Mouse (Mus musculus): Measurements from ENCODE around the gene Col25a1. TPM values are rescaled to one million over a fixed set of nuclear protein-coding genes. Genes with fewer than 3 reads are reported as not detected.

Col25a1 gene
- polyA plus RNA-seq, 1 experiment from 2014 or later: 18.3 TPM

DNA sequence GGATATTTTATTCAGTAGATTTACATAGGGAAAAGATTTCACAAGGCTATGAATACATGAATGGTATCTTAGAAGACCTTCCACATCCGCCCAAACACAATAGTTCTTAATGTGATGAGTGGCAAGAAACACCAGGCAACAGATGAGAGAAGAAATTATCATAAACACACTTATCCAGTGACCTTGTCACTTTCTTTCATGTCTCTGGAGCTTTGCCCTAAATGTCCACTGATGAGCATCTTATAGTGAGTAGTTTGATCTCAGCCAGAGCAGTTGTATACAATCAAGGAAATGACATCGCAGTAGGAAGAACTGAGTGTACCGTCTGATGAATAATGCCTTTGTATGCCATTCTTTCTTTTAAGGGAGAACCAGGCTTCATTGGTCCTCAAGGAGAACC lies 414.7 kb downstream of the Col25a1 start:
- no peak overlapping the region for H3K27ac ChIP-seq (replicated peaks; ENCODE audit: low read depth, low read length)
- H3K4me2 ChIP-seq (ENCODE audit: low read depth, severe bottlenecking): no peak overlapping the region
- no peaks in the 10 kb centered on the region for H3K27me3 ChIP-seq (ENCODE audit: control insufficient read depth, insufficient read depth, low read length)
- H3K9me3 ChIP-seq (ENCODE audit: control insufficient read depth, low read length): no peaks in the 10 kb centered on the region
- no peak overlapping the region for H3K9ac ChIP-seq (ENCODE audit: low read length)
- no peak overlapping the region for H3K4me3 ChIP-seq (ENCODE audit: low read depth, low read length)
- WGBS: 93% methylated on average over 3 of the region's 3 CpGs
- ATAC-seq (ENCODE audit: insufficient number of reproducible peaks, low FRiP score, low TSS enrichment, low read depth): no peak
- no peaks in the 10 kb centered on the region for H3K36me3 ChIP-seq (ENCODE audit: control insufficient read depth, insufficient read depth, low read length)
- DNase-seq (ENCODE audit: low spot score): no peak
- 0 out of 2 replicates have a peak, but pooled peaks cover 3% of the 10 kb centered on the region for H3K4me1 ChIP-seq (ENCODE audit: control insufficient read depth, insufficient read depth, low read length)

DNA sequence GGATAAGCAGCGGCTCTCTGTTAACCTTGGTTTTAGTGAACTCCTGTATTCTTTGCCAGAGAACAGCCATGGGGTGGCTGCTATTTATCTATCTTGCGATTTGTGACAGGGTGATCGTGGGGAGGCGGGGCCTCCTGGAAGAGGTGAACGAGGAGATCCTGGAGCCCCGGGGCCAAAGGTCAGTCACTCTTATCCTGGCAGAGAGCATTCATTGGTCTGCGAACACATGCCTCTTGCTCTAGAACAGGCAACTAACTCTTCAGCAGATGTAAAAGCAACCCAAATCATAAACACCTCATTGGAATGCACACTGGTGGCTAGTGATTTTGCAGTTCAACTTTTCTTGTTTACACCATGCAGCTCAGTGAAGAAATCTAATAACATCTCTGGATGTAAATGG lies 417.8 kb downstream of the Col25a1 start:
- no peaks in the 10 kb centered on the region for H3K36me3 ChIP-seq (ENCODE audit: control insufficient read depth, insufficient read depth, low read length)
- no peak overlapping the region for H3K4me2 ChIP-seq (ENCODE audit: low read depth, severe bottlenecking)
- H3K27ac ChIP-seq (replicated peaks; ENCODE audit: low read depth, low read length): no peak overlapping the region
- H3K4me3 ChIP-seq (ENCODE audit: low read depth, low read length): no peak overlapping the region
- no peak overlapping the region for H3K9ac ChIP-seq (ENCODE audit: low read length)
- no peak for DNase-seq (ENCODE audit: low spot score)
- 71% methylated on average over 7 of the region's 7 CpGs for WGBS
- no peak for ATAC-seq (ENCODE audit: insufficient number of reproducible peaks, low FRiP score, low TSS enrichment, low read depth)
- H3K27me3 ChIP-seq (ENCODE audit: control insufficient read depth, insufficient read depth, low read length): no peaks in the 10 kb centered on the region
- no peaks in the 10 kb centered on the region for H3K9me3 ChIP-seq (ENCODE audit: control insufficient read depth, low read length)
- H3K4me1 ChIP-seq (ENCODE audit: control insufficient read depth, insufficient read depth, low read length): 0 out of 2 replicates have a peak, but pooled peaks cover 3% of the 10 kb centered on the region

DNA sequence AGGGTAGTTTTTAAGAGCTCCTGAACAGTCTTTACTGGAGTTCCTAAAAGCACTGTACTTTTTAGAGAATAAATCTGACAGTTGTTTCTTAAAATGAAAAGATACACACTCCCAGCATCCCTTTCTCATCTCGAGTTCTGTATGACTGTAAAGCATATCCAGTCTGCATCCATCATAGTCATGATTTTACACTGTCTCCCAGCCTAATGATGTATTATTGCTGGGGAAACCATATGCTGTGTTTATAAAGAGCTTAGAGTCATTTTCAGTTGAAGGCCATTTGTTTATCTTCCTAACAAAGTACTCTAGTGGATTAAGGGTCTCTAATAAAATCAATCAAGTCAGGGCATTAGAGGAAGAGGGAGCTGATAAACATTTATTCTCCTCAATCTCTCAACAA lies 425.0 kb downstream of the Col25a1 start:
- H3K4me1 ChIP-seq (ENCODE audit: control insufficient read depth, insufficient read depth, low read length): no peaks in the 10 kb centered on the region
- no peak overlapping the region for H3K9ac ChIP-seq (ENCODE audit: low read length)
- H3K36me3 ChIP-seq (ENCODE audit: control insufficient read depth, insufficient read depth, low read length): no peaks in the 10 kb centered on the region
- WGBS: 67% methylated on average over 1 of the region's 1 CpGs
- H3K27ac ChIP-seq (replicated peaks; ENCODE audit: low read depth, low read length): no peak overlapping the region
- H3K27me3 ChIP-seq (ENCODE audit: control insufficient read depth, insufficient read depth, low read length): no peaks in the 10 kb centered on the region
- no peak overlapping the region for H3K4me2 ChIP-seq (ENCODE audit: low read depth, severe bottlenecking)
- H3K4me3 ChIP-seq (ENCODE audit: low read depth, low read length): no peak overlapping the region
- ATAC-seq (ENCODE audit: insufficient number of reproducible peaks, low FRiP score, low TSS enrichment, low read depth): no peak
- no peak for DNase-seq (ENCODE audit: low spot score)
- no peaks in the 10 kb centered on the region for H3K9me3 ChIP-seq (ENCODE audit: control insufficient read depth, low read length)

DNA sequence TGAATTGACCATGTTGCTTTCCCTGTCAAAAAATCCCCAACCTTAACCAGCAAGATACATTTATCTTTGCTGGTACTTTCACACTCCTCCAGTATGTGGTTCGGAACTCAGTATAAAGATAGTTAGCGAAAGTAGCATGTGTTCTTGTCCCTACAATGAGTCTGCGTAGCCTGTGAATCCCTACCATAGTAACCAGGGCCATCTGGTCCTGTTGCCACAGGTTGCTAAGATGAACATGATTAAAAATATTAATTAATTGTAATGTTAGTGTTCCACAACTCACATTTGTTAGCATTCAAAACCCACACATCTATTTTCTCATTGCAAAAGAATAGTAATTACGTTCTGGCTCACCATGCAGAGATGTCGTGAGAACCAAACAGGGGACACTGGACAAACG lies 434.3 kb downstream of the Col25a1 start:
- peaks cover 3% of the 10 kb centered on the region; the same call in 1 of the 2 replicates for H3K4me1 ChIP-seq (ENCODE audit: control insufficient read depth, insufficient read depth, low read length)
- no peaks in the 10 kb centered on the region for H3K36me3 ChIP-seq (ENCODE audit: control insufficient read depth, insufficient read depth, low read length)
- no peak overlapping the region for H3K27ac ChIP-seq (replicated peaks; ENCODE audit: low read depth, low read length)
- ATAC-seq (ENCODE audit: insufficient number of reproducible peaks, low FRiP score, low TSS enrichment, low read depth) (no peak), DNase-seq (ENCODE audit: low spot score) (no peak)
- no peaks in the 10 kb centered on the region for H3K27me3 ChIP-seq (ENCODE audit: control insufficient read depth, insufficient read depth, low read length)
- H3K9me3 ChIP-seq (ENCODE audit: control insufficient read depth, low read length): no peaks in the 10 kb centered on the region
- WGBS: 93% methylated on average over 6 of the region's 6 CpGs
- no peak overlapping the region for H3K4me2 ChIP-seq (ENCODE audit: low read depth, severe bottlenecking)
- H3K9ac ChIP-seq (ENCODE audit: low read length): no peak overlapping the region
- H3K4me3 ChIP-seq (ENCODE audit: low read depth, low read length): no peak overlapping the region

GRCm38 (mm10) chr3:130568331-130569095 lies 437.2 kb downstream of the Col25a1 start:
- ATAC-seq (ENCODE audit: insufficient number of reproducible peaks, low FRiP score, low TSS enrichment, low read depth): no peak
- Histone ChIP-seq H3K9me3 (ENCODE audit: control insufficient read depth, low read length) (no peaks in the 10 kb centered on the region), H3K4me3 (ENCODE audit: low read depth, low read length) (no peak overlapping the region), H3K4me1 (ENCODE audit: control insufficient read depth, insufficient read depth, low read length) (peaks cover 7% of the 10 kb centered on the region; the same call in 1 of the 2 replicates), H3K9ac (ENCODE audit: low read length) (no peak overlapping the region), H3K27ac (replicated peaks; ENCODE audit: low read depth, low read length) (no peak overlapping the region), H3K36me3 (ENCODE audit: control insufficient read depth, insufficient read depth, low read length) (no peaks in the 10 kb centered on the region), H3K27me3 (ENCODE audit: control insufficient read depth, insufficient read depth, low read length) (no peaks in the 10 kb centered on the region), H3K4me2 (ENCODE audit: low read depth, severe bottlenecking) (no peak overlapping the region)
- 66% methylated on average over 16 of the region's 16 CpGs for WGBS
- DNase-seq (ENCODE audit: low spot score): no peak

GRCm38 (mm10) chr3:130573243-130573642 lies 441.9 kb downstream of the Col25a1 start:
- DNase-seq (ENCODE audit: low spot score) (no peak), ATAC-seq (ENCODE audit: insufficient number of reproducible peaks, low FRiP score, low TSS enrichment, low read depth) (no peak)
- H3K4me2 ChIP-seq (ENCODE audit: low read depth, severe bottlenecking): no peak overlapping the region
- WGBS: 74% methylated on average over 5 of the region's 5 CpGs
- no peaks in the 10 kb centered on the region for H3K36me3 ChIP-seq (ENCODE audit: control insufficient read depth, insufficient read depth, low read length)
- no peaks in the 10 kb centered on the region; the same call in 1 of the 2 replicates for H3K9me3 ChIP-seq (ENCODE audit: control insufficient read depth, low read length)
- no peak overlapping the region for H3K27ac ChIP-seq (replicated peaks; ENCODE audit: low read depth, low read length)
- peaks cover 5% of the 10 kb centered on the region; the same call in 1 of the 2 replicates for H3K4me1 ChIP-seq (ENCODE audit: control insufficient read depth, insufficient read depth, low read length)
- no peak overlapping the region for H3K4me3 ChIP-seq (ENCODE audit: low read depth, low read length)
- no peaks in the 10 kb centered on the region for H3K27me3 ChIP-seq (ENCODE audit: control insufficient read depth, insufficient read depth, low read length)
- H3K9ac ChIP-seq (ENCODE audit: low read length): no peak overlapping the region

- H3K4me3 ChIP-seq (ENCODE audit: low read depth, low read length): no peak overlapping the region
- DNase-seq (ENCODE audit: low spot score) (peak; percentile 47), ATAC-seq (ENCODE audit: insufficient number of reproducible peaks, low FRiP score, low TSS enrichment, low read depth) (no peak)
- H3K27ac ChIP-seq (replicated peaks; ENCODE audit: low read depth, low read length): no peak overlapping the region
- no peaks in the 10 kb centered on the region; the same call in 1 of the 2 replicates for H3K9me3 ChIP-seq (ENCODE audit: control insufficient read depth, low read length)
- H3K9ac ChIP-seq (ENCODE audit: low read length): no peak overlapping the region
- H3K27me3 ChIP-seq (ENCODE audit: control insufficient read depth, insufficient read depth, low read length): no peaks in the 10 kb centered on the region
- peaks cover 4% of the 10 kb centered on the region; the same call in 1 of the 2 replicates for H3K4me1 ChIP-seq (ENCODE audit: control insufficient read depth, insufficient read depth, low read length)
- no peak overlapping the region for H3K4me2 ChIP-seq (ENCODE audit: low read depth, severe bottlenecking)
- no peaks in the 10 kb centered on the region for H3K36me3 ChIP-seq (ENCODE audit: control insufficient read depth, insufficient read depth, low read length)
- WGBS: 27% methylated on average over 5 of the region's 5 CpGs
Observed at GRCm38 (mm10) chr3:130574652-130575051, 443.4 kb downstream of the Col25a1 start.

- Histone ChIP-seq H3K4me1 (ENCODE audit: control insufficient read depth, insufficient read depth, low read length) (peaks cover 2% of the 10 kb centered on the region; the same call in 1 of the 2 replicates), H3K9me3 (ENCODE audit: control insufficient read depth, low read length) (no peaks in the 10 kb centered on the region; the same call in 1 of the 2 replicates), H3K36me3 (ENCODE audit: control insufficient read depth, insufficient read depth, low read length) (no peaks in the 10 kb centered on the region), H3K4me3 (ENCODE audit: low read depth, low read length) (no peak overlapping the region), H3K4me2 (ENCODE audit: low read depth, severe bottlenecking) (no peak overlapping the region), H3K9ac (ENCODE audit: low read length) (no peak overlapping the region), H3K27ac (replicated peaks; ENCODE audit: low read depth, low read length) (no peak overlapping the region), H3K27me3 (ENCODE audit: control insufficient read depth, insufficient read depth, low read length) (no peaks in the 10 kb centered on the region)
- ATAC-seq (ENCODE audit: insufficient number of reproducible peaks, low FRiP score, low TSS enrichment, low read depth) (no peak), DNase-seq (ENCODE audit: low spot score) (peak; percentile 66)
- 61% methylated on average over 6 of the region's 6 CpGs for WGBS
Observed at GRCm38 (mm10) chr3:130576683-130577082, 445.4 kb downstream of the Col25a1 start.
